Mouse (Mus musculus) kidney, adult 8-10 months (tissue): ENCODE measurements at regions not wholly inside any gene's neighbourhood (a gene's known extent, or its start where the extent isn't known, plus 50 kb on each side); places are given as distances from the start of the nearest gene placed in this dataset.

Experiments used
- DNase-seq, 2 experiments: peaks; one replicate each; pipeline ENCODE4 v3.0.0; 2022

GRCm38 (mm10) chr6:133904501-133904900 lies 50.9 kb upstream of the Kap start:
- no peak for DNase-seq

DNA sequence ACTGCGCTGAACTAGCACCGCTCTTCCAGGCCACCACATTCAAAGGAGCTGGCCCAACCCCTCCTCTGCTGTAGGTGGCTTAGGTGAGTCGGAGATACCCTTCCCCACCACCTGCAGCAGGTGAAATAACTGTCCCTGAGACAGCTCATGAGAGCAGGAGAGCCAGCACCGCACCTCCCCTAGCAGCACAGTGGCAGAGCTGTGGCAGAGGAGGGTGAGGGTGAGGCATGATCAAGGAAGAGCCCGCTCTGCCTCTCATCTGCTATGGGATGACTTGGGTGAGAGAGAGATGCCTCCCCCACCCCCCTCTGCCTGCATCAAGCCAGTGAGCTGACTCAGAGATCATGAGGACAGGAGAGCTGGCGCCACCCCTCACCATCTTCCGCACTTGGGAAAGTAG lies 81.1 kb upstream of the Kap start:
- no peak for DNase-seq

DNA sequence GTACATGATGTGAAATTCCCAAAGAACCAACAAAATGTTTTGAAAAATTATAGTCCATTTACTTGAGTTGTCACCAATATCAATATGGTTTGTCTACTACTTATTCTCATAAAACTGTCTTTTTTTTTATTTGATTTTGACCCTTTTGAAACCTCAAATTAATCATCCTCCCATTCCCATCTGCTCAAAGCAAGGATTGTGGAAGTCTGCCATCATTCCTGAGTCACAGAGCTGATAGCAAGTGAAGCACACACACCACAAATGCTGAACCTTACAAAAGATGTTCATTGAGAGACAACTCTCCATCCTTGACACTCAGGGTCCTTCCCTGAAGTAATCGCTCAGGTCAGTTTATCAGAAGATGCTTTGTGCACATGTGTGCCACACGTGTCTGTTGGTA lies 82.1 kb upstream of the Kap start:
- DNase-seq, result no peak

DNA sequence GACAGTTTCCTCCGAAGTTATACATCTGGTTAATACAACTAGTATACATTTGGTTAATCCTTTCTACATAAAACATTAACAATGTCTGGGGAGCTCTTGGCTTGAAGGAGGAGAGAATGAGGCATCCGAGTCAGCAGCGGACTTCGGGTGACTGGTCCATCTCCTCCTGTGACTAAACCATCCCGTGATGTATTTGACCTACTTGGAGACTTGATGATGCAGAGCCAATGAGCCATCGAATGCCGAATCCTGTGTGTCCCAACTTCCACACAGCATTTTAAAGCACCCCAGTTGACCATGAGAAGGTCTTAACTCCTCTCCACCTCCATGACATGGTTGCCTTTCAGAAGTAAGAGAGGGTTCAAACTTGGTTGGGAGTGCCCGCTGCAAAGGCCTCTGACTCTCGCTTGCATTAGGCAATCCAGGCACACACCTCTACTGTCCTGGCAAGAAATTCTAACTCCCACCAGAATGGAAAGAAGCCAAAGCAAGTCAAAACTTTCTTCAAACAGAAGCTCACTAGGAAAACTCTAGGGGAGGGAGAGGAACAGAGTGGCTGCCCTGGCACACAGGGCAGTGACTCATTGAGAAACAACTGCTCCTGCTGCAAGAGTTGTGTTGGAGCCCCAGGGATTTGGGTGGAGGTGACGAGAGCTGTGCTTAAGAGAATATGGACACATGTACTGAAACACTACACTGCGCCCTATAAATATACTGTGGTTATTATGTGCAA lies 75.4 kb upstream of the Etv6 start:
- DNase-seq, result no peak

DNA sequence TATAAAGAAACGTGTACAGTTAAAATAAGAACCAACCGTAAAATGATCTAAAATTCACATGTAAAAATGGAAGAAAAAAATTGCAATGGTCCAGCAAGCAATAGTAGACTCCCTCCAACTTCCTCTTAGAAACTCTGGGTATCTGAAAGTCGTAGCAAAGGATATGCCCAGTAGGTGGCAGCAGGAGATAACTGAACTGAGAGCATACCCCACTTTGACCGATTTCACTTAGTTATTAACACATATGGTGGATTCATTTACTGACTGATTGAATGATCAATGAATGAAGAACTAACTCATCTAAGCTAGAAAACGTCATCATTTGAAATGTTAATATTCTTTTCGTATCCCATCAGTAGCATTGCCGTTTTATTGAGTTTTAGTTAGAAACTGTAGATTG lies 74.8 kb upstream of the Etv6 start:
- DNase-seq, result peak; percentile 66 to 87

GRCm38 (mm10) chr6:133962641-133963040 lies 72.9 kb upstream of the Etv6 start:
- DNase-seq, result no peak

GRCm38 (mm10) chr6:133963264-133963663 lies 72.2 kb upstream of the Etv6 start:
- DNase-seq, result no peak

GRCm38 (mm10) chr6:133967286-133967685 lies 68.2 kb upstream of the Etv6 start:
- DNase-seq, result no peak

DNA sequence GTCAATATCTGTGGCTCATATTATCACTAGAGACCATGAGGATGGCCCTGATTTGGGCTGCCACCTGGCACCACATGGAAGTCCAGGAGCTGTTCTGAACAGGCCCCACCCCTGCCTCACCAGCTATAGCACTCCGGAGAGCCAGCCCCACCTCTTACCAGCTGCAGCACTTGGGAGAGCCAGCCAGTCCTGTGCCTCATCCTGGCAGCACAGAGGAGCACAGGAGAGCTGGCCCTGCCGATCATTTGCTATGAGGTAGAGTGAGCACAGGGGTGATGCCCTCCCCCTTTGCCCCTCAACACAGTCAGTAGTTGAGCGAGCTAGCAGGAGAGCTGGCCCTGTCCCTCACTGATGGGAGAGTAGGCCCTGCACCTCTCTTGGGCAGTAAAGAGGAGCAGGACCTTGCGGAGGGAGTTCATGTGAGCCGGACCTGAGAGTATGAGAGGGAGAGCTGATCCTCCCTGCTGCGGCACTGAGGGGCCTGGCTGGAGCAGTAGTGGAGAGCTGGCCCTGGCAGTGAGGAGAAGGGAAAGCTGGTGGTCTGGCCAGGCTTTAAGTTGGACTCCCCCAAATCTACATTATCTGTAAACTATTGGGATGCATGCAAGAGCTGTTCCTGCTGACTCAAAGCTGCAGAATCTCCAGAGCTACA lies 63.3 kb upstream of the Etv6 start:
- DNase-seq, result no peak

- no peak for DNase-seq
Observed at GRCm38 (mm10) chr6:133973205-133973838, 62.2 kb upstream of the Etv6 start.

GRCm38 (mm10) chr6:133975951-133976350 lies 59.5 kb upstream of the Etv6 start:
- no peak for DNase-seq

DNA sequence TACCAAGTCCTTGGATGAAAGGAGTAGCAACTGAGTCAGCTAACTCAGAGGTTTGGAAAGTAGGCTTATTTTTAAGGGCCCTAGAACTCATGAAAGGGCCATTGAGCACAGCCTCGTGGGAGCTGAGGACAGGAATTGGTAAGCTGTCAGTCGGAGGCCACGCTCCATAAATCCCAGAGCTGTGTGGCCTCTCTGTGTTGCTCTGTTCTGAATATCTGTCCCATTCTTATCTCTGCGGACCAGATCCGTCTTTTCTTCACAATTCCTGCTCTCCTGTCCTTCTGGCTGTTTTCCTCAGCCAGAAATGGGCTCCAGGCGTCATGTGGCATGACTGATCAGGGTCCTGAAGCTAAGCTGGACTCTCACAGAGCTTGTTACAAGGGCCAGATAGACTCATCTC lies 58.6 kb upstream of the Etv6 start:
- DNase-seq, result no peak

- DNase-seq, result no peak
Observed at GRCm38 (mm10) chr6:133983804-133984514, 51.5 kb upstream of the Etv6 start.

DNA sequence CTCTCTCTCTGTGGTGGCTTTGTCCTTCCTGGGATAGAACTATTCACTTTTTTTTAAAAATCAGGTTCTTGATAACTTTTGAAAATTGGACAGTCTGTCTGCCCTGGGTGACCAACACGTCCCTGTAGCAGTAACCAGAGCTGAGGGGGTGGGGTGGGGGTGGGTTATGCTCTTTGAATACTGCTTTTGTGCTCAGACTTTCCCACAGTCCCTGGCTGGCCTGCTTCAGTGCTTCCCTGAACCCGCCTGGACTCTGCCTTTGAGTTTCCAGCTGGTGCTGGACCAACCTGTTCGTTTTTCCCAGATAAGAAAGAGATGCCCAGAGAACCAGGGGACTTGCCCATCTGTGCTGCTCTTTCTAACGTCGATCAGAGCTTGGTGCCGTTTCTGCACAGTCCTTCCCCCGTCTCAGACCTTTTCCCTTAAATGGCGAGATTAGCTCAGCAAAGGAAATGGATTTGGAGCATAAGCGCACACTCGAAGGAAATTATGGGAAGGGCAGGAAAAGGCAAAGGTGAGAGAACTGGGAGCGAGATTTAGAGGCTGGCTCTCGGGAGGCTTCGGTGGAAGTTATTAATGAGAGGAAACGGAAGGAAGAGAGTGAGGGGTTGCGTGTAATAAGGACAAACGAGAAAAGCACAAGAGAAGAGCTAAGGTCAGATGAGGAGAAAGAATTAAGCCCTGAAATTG lies 50.7 kb upstream of the Etv6 start:
- peak; percentile 2 to 5 for DNase-seq
